Mouse (Mus musculus) CH12.LX (cell line): ENCODE measurements around the gene Tmeff2. TPM values are rescaled to one million over a fixed set of nuclear protein-coding genes. Genes with fewer than 3 reads are reported as not detected.

Experiments
- DNase-seq: peaks from one replicate; pipeline ENCODE4 v3.0.0-alpha.2; 2013; ENCODE audit errors: extremely low read depth
- H3K27ac ChIP-seq: 2 replicates; pipeline ENCODE4 v1.5.1; 2012; ENCODE audit warnings: low read depth, mild to moderate bottlenecking, control low read depth, moderate library complexity; ENCODE audit not compliant: insufficient read depth
- H3K27me3 ChIP-seq: replicated peaks from 2 replicates; pipeline ENCODE3; 2012; ENCODE audit warnings: inconsistent platforms
- H3K36me3 ChIP-seq, 2 experiments: replicated peaks in 1 of 2; 2 replicates each; pipeline versions ENCODE3 to v1.6.1; 2012; ENCODE audit warnings: inconsistent platforms in 1 of 2, low read length in 1 of 2, mild to moderate bottlenecking in 1 of 2, mixed read lengths in 1 of 2, moderate library complexity in 1 of 2; ENCODE audit not compliant: control insufficient read depth in 1 of 2, insufficient read depth in 1 of 2
- H3K4me1 ChIP-seq, 2 experiments: 2 replicates each; pipeline ENCODE4 v1.6.1; 2012; ENCODE audit warnings: inconsistent platforms in 1 of 2, moderate library complexity in 1 of 2; ENCODE audit not compliant: insufficient read depth in 2 of 2, control insufficient read depth in 1 of 2
- H3K4me2 ChIP-seq: 2 replicates; pipeline ENCODE4 v1.6.1; 2012; ENCODE audit warnings: low read depth, mild to moderate bottlenecking, control low read depth; ENCODE audit not compliant: poor library complexity, insufficient read depth, severe bottlenecking
- H3K4me3 ChIP-seq, 3 experiments: fragments of 150-350 bp in 1 of 3; sonication (generic) in 1 of 3; replicated peaks in 1 of 3; 2 replicates each; pipeline versions ENCODE3 to v1.5.1; 2011 to 2012; ENCODE audit warnings: low read depth in 2 of 3, low read length in 2 of 3, mild to moderate bottlenecking in 2 of 3, moderate library complexity in 2 of 3, control low read depth in 1 of 3, improper control_type of control experiment in 1 of 3, inconsistent platforms in 1 of 3, mixed read lengths in 1 of 3; ENCODE audit not compliant: poor library complexity in 1 of 3
- H3K79me2 ChIP-seq: replicated peaks from 2 replicates; pipeline ENCODE4 v1.6.1; 2012; ENCODE audit warnings: mild to moderate bottlenecking, moderate library complexity; ENCODE audit not compliant: control insufficient read depth, poor library complexity, insufficient read depth, severe bottlenecking; ENCODE audit errors: extremely low read depth
- H3K9ac ChIP-seq: 2 replicates; pipeline ENCODE4 v1.6.1; 2012; ENCODE audit warnings: low read depth, mild to moderate bottlenecking, control low read depth, moderate library complexity; ENCODE audit not compliant: insufficient read depth
- H3K9me3 ChIP-seq: replicated peaks from 2 replicates; pipeline ENCODE3; 2012; ENCODE audit warnings: low read length, inconsistent platforms, mixed read lengths
- CHD1 ChIP-seq: IDR thresholded peaks from 2 replicates; pipeline ENCODE4 v1.6.1; 2012; ENCODE audit warnings: low read depth, low read length, improper control_type of control experiment, inconsistent platforms
- E2F4 ChIP-seq: IDR thresholded peaks from 2 replicates; pipeline ENCODE4 v1.6.1; 2011; ENCODE audit warnings: low read depth, low read length, improper control_type of control experiment; ENCODE audit not compliant: insufficient replicate concordance
- ELF1 ChIP-seq: IDR thresholded peaks from 2 replicates; pipeline ENCODE4 v1.6.1; 2014; ENCODE audit warnings: low read depth, mild to moderate bottlenecking, inconsistent platforms, low read length, improper control_type of control experiment
- EP300 ChIP-seq: IDR thresholded peaks from 2 replicates; pipeline ENCODE4 v1.6.1; 2011; ENCODE audit warnings: low read length, improper control_type of control experiment
- JUND ChIP-seq: conservative IDR thresholded peaks from 2 replicates; pipeline ENCODE4 v1.6.1; 2011; ENCODE audit warnings: low read depth, low read length, improper control_type of control experiment
- MAFK ChIP-seq: IDR thresholded peaks from 2 replicates; pipeline ENCODE4 v1.6.1; 2011; ENCODE audit warnings: low read length, improper control_type of control experiment; ENCODE audit not compliant: insufficient replicate concordance
- MAX ChIP-seq: IDR thresholded peaks from 2 replicates; pipeline ENCODE4 v1.6.1; 2011; ENCODE audit warnings: low read length, improper control_type of control experiment
- MAZ ChIP-seq: IDR thresholded peaks from 2 replicates; pipeline ENCODE4 v1.6.1; 2012; ENCODE audit warnings: low read depth, mild to moderate bottlenecking, inconsistent platforms, low read length, improper control_type of control experiment, moderate library complexity
- MXI1 ChIP-seq: IDR thresholded peaks from 2 replicates; pipeline ENCODE4 v1.6.1; 2011; ENCODE audit warnings: mild to moderate bottlenecking, low read depth, low read length, improper control_type of control experiment
- MYC ChIP-seq: IDR thresholded peaks from 2 replicates; pipeline ENCODE4 v1.6.1; 2011; ENCODE audit warnings: low read depth, mild to moderate bottlenecking, improper control_type of control experiment, low read length
- NRF1 ChIP-seq: IDR thresholded peaks from 2 replicates; pipeline ENCODE4 v1.6.1; 2014; ENCODE audit warnings: low read depth, mild to moderate bottlenecking, inconsistent platforms, low read length, improper control_type of control experiment, moderate library complexity
- PAX5 ChIP-seq: IDR thresholded peaks from 2 replicates; pipeline ENCODE4 v1.6.1; 2012; ENCODE audit warnings: low read length, inconsistent platforms, mixed read lengths
- POLR2A ChIP-seq: IDR thresholded peaks from 2 replicates; pipeline ENCODE4 v1.6.1; 2011; ENCODE audit warnings: low read depth, mild to moderate bottlenecking, improper control_type of control experiment, low read length
- POLR2AphosphoS2 ChIP-seq: IDR thresholded peaks from 2 replicates; pipeline ENCODE4 v1.6.1; 2011; ENCODE audit warnings: low read depth, low read length, improper control_type of control experiment
- RAD21 ChIP-seq: IDR thresholded peaks from 2 replicates; pipeline ENCODE4 v1.6.1; 2011; ENCODE audit warnings: low read depth, mild to moderate bottlenecking, low read length, improper control_type of control experiment, moderate library complexity
- TBP ChIP-seq: conservative IDR thresholded peaks from 2 replicates; pipeline ENCODE4 v1.6.1; 2011; ENCODE audit warnings: low read depth, low read length, improper control_type of control experiment
- TCF12 ChIP-seq: IDR thresholded peaks from 2 replicates; pipeline ENCODE4 v1.6.1; 2014; ENCODE audit warnings: low read depth, mild to moderate bottlenecking, inconsistent platforms, low read length, improper control_type of control experiment
- ZC3H11A ChIP-seq: IDR thresholded peaks from 2 replicates; pipeline ENCODE4 v1.6.1; 2012; ENCODE audit warnings: low read depth, mild to moderate bottlenecking, inconsistent platforms, low read length, improper control_type of control experiment
- ZNF384 ChIP-seq: IDR thresholded peaks from 2 replicates; pipeline ENCODE4 v1.6.1; 2012; ENCODE audit warnings: low read depth, low read length, improper control_type of control experiment, inconsistent platforms
- dilution Hi-C: fragments of 300-500 bp; cut with MboI; formaldehyde crosslinking; loops from 2 replicates; pipeline ENCODE4 v1.14.3; 2020; ENCODE audit warnings: low sequenced_read_pairs; ENCODE audit not compliant: extremely low pct_unique_long_range_greater_than_20kb, extremely low pct_ligation_motif_present
- in situ Hi-C: fragments of 300-500 bp; cut with MboI; formaldehyde crosslinking; loops from 3 replicates; pipeline ENCODE4 v1.14.3; 2019; ENCODE audit warnings: low sequenced_read_pairs, low pct_ligation_motif_present, low pct_unique_long_range_greater_than_20kb, mixed read lengths
- polyA plus RNA-seq: library from polyadenylated mRNA; unstranded; fragments of >175 nt; gene quantifications from 2 replicates; pipeline ENCODE4 v1.2.1, GENCODE M21; 2012; ENCODE audit warnings: low read depth; ENCODE audit not compliant: insufficient read length
- total RNA-seq, 2 experiments: library from RNA; depleted of rRNA; stranded (reverse); fragments of 300-350 nt in 1 of 2; fragments of >200 nt in 1 of 2; gene quantifications; 2 replicates each; pipeline ENCODE4 v1.2.3; 2012 to 2014

The Tmeff2 gene
- total and polyA plus RNA-seq, 3 experiments = not detected

- no peaks in the 10 kb centered on the region for H3K27me3 ChIP-seq
- in situ Hi-C loops = no loop called here
- TF ChIP-seq E2F4 (no peak), MYC (no peak), NRF1 (no peak), POLR2AphosphoS2 (no peak), PAX5 (no peak), TCF12 (no peak), MXI1 (no peak), RAD21 (no peak), MAX (no peak), JUND (no peak), EP300 (no peak), CHD1 (no peak), MAZ (no peak), ZC3H11A (no peak), POLR2A (no peak), ELF1 (no peak), ZNF384 (no peak), TBP (no peak), MAFK (no peak)
- TF ChIP-seq, all 38 proteins: peak for 0
- Histone ChIP-seq H3K4me3 (no peak overlapping the region), H3K79me2 (no peaks in the 10 kb centered on the region), H3K9me3 (no peaks in the 10 kb centered on the region), H3K4me1 (no peaks in the 10 kb centered on the region), H3K9ac (no peak overlapping the region), H3K4me2 (no peak overlapping the region), H3K27ac (no peak overlapping the region), H3K36me3 (no peaks in the 10 kb centered on the region)
- dilution Hi-C loops = no loop called here
- DNase-seq = no peak
These were observed 242.3 kb downstream of the Tmeff2 start for GRCm38 (mm10) chr1:51142729-51143128.

GRCm38 (mm10) chr1:51145693-51146092 is 245.2 kb downstream of the Tmeff2 start:
- no peak for TF ChIP-seq JUND
- no peak overlapping the region for H3K4me3 ChIP-seq
- no peak overlapping the region for H3K4me2 ChIP-seq
- no peak overlapping the region for H3K27ac ChIP-seq
- no peak for DNase-seq
- H3K4me1 ChIP-seq = no peaks in the 10 kb centered on the region
- no peaks in the 10 kb centered on the region for H3K27me3 ChIP-seq
- H3K9me3 ChIP-seq = no peaks in the 10 kb centered on the region
- dilution Hi-C loops = no loop called here
- in situ Hi-C loops = no loop called here
- H3K79me2 ChIP-seq = no peaks in the 10 kb centered on the region
- no peak overlapping the region for H3K9ac ChIP-seq
- H3K36me3 ChIP-seq = no peaks in the 10 kb centered on the region
